Mouse (Mus musculus): ENCODE measurements at regions not wholly inside any gene's neighbourhood (a gene's known extent, or its start where the extent isn't known, plus 50 kb on each side); places are given as distances from the start of the nearest gene placed in this dataset.

- Histone ChIP-seq H3K4me1 (ENCODE audit: control insufficient read depth, insufficient read depth, low read length) (no peaks in the 10 kb centered on the region), H3K27me3 (ENCODE audit: control insufficient read depth, insufficient read depth, low read length) (no peaks in the 10 kb centered on the region), H3K4me3 (ENCODE audit: low read length) (no peak overlapping the region), H3K36me3 (ENCODE audit: control insufficient read depth, insufficient read depth) (no peaks in the 10 kb centered on the region), H3K4me2 (ENCODE audit: low read depth, low read length) (no peak overlapping the region), H3K27ac (ENCODE audit: low read length) (no peak overlapping the region), H3K9me3 (replicated peaks; ENCODE audit: control insufficient read depth, low read length) (no peaks in the 10 kb centered on the region), H3K9ac (ENCODE audit: low read length) (no peak overlapping the region)
- ATAC-seq (replicated peaks; ENCODE audit: extremely low read depth, insufficient read depth, low FRiP score), result no peak
- 69% methylated on average over 2 of the region's 2 CpGs for whole genome bisulfite sequencing
Observed at GRCm38 (mm10) chr10:17214065-17214440, 509.0 kb upstream of the Cited2 start.

- Histone ChIP-seq H3K9ac (ENCODE audit: low read length) (no peak overlapping the region), H3K27ac (ENCODE audit: low read length) (no peak overlapping the region), H3K4me1 (ENCODE audit: control insufficient read depth, insufficient read depth, low read length) (no peaks in the 10 kb centered on the region), H3K36me3 (ENCODE audit: control insufficient read depth, insufficient read depth) (no peaks in the 10 kb centered on the region), H3K27me3 (ENCODE audit: control insufficient read depth, insufficient read depth, low read length) (no peaks in the 10 kb centered on the region), H3K9me3 (replicated peaks; ENCODE audit: control insufficient read depth, low read length) (no peaks in the 10 kb centered on the region), H3K4me2 (ENCODE audit: low read depth, low read length) (no peak overlapping the region), H3K4me3 (ENCODE audit: low read length) (no peak overlapping the region)
- no peak for ATAC-seq (replicated peaks; ENCODE audit: extremely low read depth, insufficient read depth, low FRiP score)
- WGBS, result 78% methylated on average over 3 of the region's 3 CpGs
Observed at GRCm38 (mm10) chr10:17215029-17215428, 508.0 kb upstream of the Cited2 start.

GRCm38 (mm10) chr10:17221495-17221894 is 501.5 kb upstream of the Cited2 start:
- 47% methylated on average over 2 of the region's 2 CpGs for WGBS
- Histone ChIP-seq H3K27ac (ENCODE audit: low read length) (no peak overlapping the region), H3K36me3 (ENCODE audit: control insufficient read depth, insufficient read depth) (no peaks in the 10 kb centered on the region), H3K4me3 (ENCODE audit: low read length) (no peak overlapping the region), H3K9ac (ENCODE audit: low read length) (no peak overlapping the region), H3K4me1 (ENCODE audit: control insufficient read depth, insufficient read depth, low read length) (no peaks in the 10 kb centered on the region), H3K27me3 (ENCODE audit: control insufficient read depth, insufficient read depth, low read length) (no peaks in the 10 kb centered on the region), H3K9me3 (replicated peaks; ENCODE audit: control insufficient read depth, low read length) (no peaks in the 10 kb centered on the region), H3K4me2 (ENCODE audit: low read depth, low read length) (no peak overlapping the region)
- ATAC-seq (replicated peaks; ENCODE audit: extremely low read depth, insufficient read depth, low FRiP score), result no peak

GRCm38 (mm10) chr10:17225727-17226126 is 497.3 kb upstream of the Cited2 start:
- no peak overlapping the region for H3K4me2 ChIP-seq (ENCODE audit: low read depth, low read length)
- no peaks in the 10 kb centered on the region for H3K36me3 ChIP-seq (ENCODE audit: control insufficient read depth, insufficient read depth)
- no peak for ATAC-seq (replicated peaks; ENCODE audit: extremely low read depth, insufficient read depth, low FRiP score)

GRCm38 (mm10) chr10:17230040-17230818 is 492.8 kb upstream of the Cited2 start:
- WGBS, result 13% methylated on average over 16 of the region's 16 CpGs
- Histone ChIP-seq H3K36me3 (ENCODE audit: control insufficient read depth, insufficient read depth) (no peaks in the 10 kb centered on the region), H3K4me3 (ENCODE audit: low read length) (peak overlapping the region; percentile 5; the same call in 1 of the 2 replicates), H3K27ac (ENCODE audit: low read length) (peak overlapping the region; percentile 41), H3K9me3 (replicated peaks; ENCODE audit: control insufficient read depth, low read length) (no peaks in the 10 kb centered on the region), H3K4me1 (ENCODE audit: control insufficient read depth, insufficient read depth, low read length) (peaks cover 5% of the 10 kb centered on the region; the same call in 1 of the 2 replicates), H3K27me3 (ENCODE audit: control insufficient read depth, insufficient read depth, low read length) (no peaks in the 10 kb centered on the region), H3K4me2 (ENCODE audit: low read depth, low read length) (peak overlapping the region; percentile 54), H3K9ac (ENCODE audit: low read length) (peak overlapping the region; percentile 40; the same call in 1 of the 2 replicates)
- peak; percentile 41 for ATAC-seq (replicated peaks; ENCODE audit: extremely low read depth, insufficient read depth, low FRiP score)

More at GRCm38 (mm10) chr10:17225727-17226126, 497.3 kb upstream of the Cited2 start:
- Histone ChIP-seq H3K9me3 (replicated peaks; ENCODE audit: control insufficient read depth, low read length) (no peaks in the 10 kb centered on the region), H3K4me1 (ENCODE audit: control insufficient read depth, insufficient read depth, low read length) (peaks cover 5% of the 10 kb centered on the region; the same call in 1 of the 2 replicates), H3K4me3 (ENCODE audit: low read length) (no peak overlapping the region), H3K27me3 (ENCODE audit: control insufficient read depth, insufficient read depth, low read length) (no peaks in the 10 kb centered on the region), H3K27ac (ENCODE audit: low read length) (no peak overlapping the region), H3K9ac (ENCODE audit: low read length) (no peak overlapping the region)
- 85% methylated on average over 1 of the region's 1 CpGs for WGBS

- 53% methylated on average over 10 of the region's 10 CpGs for WGBS
- H3K9me3 ChIP-seq (replicated peaks; ENCODE audit: control insufficient read depth, low read length), result no peaks in the 10 kb centered on the region
- no peak overlapping the region for H3K4me2 ChIP-seq (ENCODE audit: low read depth, low read length)
- H3K36me3 ChIP-seq (ENCODE audit: control insufficient read depth, insufficient read depth), result no peaks in the 10 kb centered on the region
- H3K4me3 ChIP-seq (ENCODE audit: low read length), result no peak overlapping the region
- H3K4me1 ChIP-seq (ENCODE audit: control insufficient read depth, insufficient read depth, low read length), result peaks cover 13% of the 10 kb centered on the region
- no peak overlapping the region for H3K27ac ChIP-seq (ENCODE audit: low read length)
- no peak overlapping the region for H3K9ac ChIP-seq (ENCODE audit: low read length)
- ATAC-seq (replicated peaks; ENCODE audit: extremely low read depth, insufficient read depth, low FRiP score), result no peak
- H3K27me3 ChIP-seq (ENCODE audit: control insufficient read depth, insufficient read depth, low read length), result no peaks in the 10 kb centered on the region
Observed at GRCm38 (mm10) chr10:17235955-17236650, 486.9 kb upstream of the Cited2 start.

- 44% methylated on average over 2 of the region's 2 CpGs for WGBS
- no peak for ATAC-seq (replicated peaks; ENCODE audit: extremely low read depth, insufficient read depth, low FRiP score)
- no peak overlapping the region for H3K27ac ChIP-seq (ENCODE audit: low read length)
- H3K36me3 ChIP-seq (ENCODE audit: control insufficient read depth, insufficient read depth), result no peaks in the 10 kb centered on the region
- H3K9me3 ChIP-seq (replicated peaks; ENCODE audit: control insufficient read depth, low read length), result no peaks in the 10 kb centered on the region
- no peaks in the 10 kb centered on the region for H3K27me3 ChIP-seq (ENCODE audit: control insufficient read depth, insufficient read depth, low read length)
- H3K4me1 ChIP-seq (ENCODE audit: control insufficient read depth, insufficient read depth, low read length), result peaks cover 13% of the 10 kb centered on the region
- H3K4me3 ChIP-seq (ENCODE audit: low read length), result no peak overlapping the region
- H3K4me2 ChIP-seq (ENCODE audit: low read depth, low read length), result no peak overlapping the region
- no peak overlapping the region for H3K9ac ChIP-seq (ENCODE audit: low read length)
Observed at GRCm38 (mm10) chr10:17236761-17237160, 486.3 kb upstream of the Cited2 start.

- H3K9me3 ChIP-seq (replicated peaks; ENCODE audit: control insufficient read depth, low read length), result no peaks in the 10 kb centered on the region
- H3K27ac ChIP-seq (ENCODE audit: low read length), result no peak overlapping the region
- no peaks in the 10 kb centered on the region for H3K36me3 ChIP-seq (ENCODE audit: control insufficient read depth, insufficient read depth)
- H3K4me3 ChIP-seq (ENCODE audit: low read length), result no peak overlapping the region
- H3K4me2 ChIP-seq (ENCODE audit: low read depth, low read length), result no peak overlapping the region
- peaks cover 13% of the 10 kb centered on the region for H3K4me1 ChIP-seq (ENCODE audit: control insufficient read depth, insufficient read depth, low read length)
- no peak for ATAC-seq (replicated peaks; ENCODE audit: extremely low read depth, insufficient read depth, low FRiP score)
- H3K9ac ChIP-seq (ENCODE audit: low read length), result no peak overlapping the region
- WGBS, result 66% methylated on average over 11 of the region's 11 CpGs
- H3K27me3 ChIP-seq (ENCODE audit: control insufficient read depth, insufficient read depth, low read length), result no peaks in the 10 kb centered on the region
Observed at GRCm38 (mm10) chr10:17237463-17237862, 485.6 kb upstream of the Cited2 start.
